Mouse (Mus musculus): ENCODE measurements around the gene 4930432M17Rik. TPM values are rescaled to one million over a fixed set of nuclear protein-coding genes. Genes with fewer than 3 reads are reported as not detected.
A peak's percentile ranks its signal among the peaks of the same experiment; 100 is the strongest.

Gene 4930432M17Rik
- polyA plus RNA-seq, 1 experiment: not detected

DNA sequence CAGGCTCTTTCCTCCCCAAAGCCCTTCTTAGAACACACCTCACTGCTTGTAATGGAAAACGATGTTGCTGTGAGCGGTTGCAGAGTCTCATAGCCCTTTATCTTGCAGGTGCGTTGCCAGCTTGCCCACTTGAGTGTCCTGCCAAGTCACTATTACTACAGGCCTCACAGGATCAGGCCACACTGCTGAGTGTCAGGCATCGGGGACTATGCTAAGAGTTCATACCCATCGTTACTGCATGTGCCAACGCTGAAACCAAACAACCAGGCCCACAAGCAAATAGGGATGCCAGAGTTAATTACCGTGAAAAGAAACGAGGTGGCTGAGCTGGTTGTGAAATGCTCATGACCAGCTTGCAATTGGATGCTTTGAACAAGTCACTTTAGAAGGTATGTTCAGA lies 43.3 kb downstream of the 4930432M17Rik start:
- no peak for TF ChIP-seq CTCF (conservative IDR thresholded peaks at IDR 0.05; ENCODE audit: insufficient read depth, insufficient read length, low read depth, low read length)
- H3K4me3 ChIP-seq (ENCODE audit: insufficient read depth, low read depth, low read length): no peak overlapping the region
- no peak overlapping the region; the same call in 1 of the 2 replicates for H3K27ac ChIP-seq (ENCODE audit: insufficient read depth, low read depth, low read length)
- peaks cover 16% of the 10 kb centered on the region for H3K4me1 ChIP-seq (ENCODE audit: control insufficient read depth, insufficient read depth, low read length)
- H3K36me3 ChIP-seq (ENCODE audit: control insufficient read depth, insufficient read depth, low read length): no peaks in the 10 kb centered on the region
- WGBS: 46% methylated on average over 8 of the region's 8 CpGs
- no peaks in the 10 kb centered on the region for H3K27me3 ChIP-seq (replicated peaks; ENCODE audit: control insufficient read depth, insufficient read depth, low read length)
- DNase-seq: peak; percentile 69

DNA sequence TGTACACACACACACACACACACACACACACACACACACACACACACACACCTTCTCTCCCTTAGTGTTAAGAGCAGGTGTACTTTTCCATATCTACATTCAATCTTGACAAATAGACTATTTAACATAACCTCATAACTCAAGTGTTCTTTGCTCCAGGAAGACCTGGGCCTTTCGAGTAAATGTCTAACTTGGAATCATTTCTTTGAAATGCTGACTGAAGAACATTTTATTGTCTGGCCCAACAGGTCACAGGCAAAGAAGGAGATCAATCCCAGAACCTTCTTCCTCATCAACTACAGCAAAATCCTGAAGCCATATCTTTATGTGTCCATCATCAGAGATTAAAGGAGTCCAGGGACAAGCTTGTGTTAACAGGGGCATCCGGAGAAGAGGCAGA lies 43.9 kb downstream of the 4930432M17Rik start:
- TF ChIP-seq CTCF (conservative IDR thresholded peaks at IDR 0.05; ENCODE audit: insufficient read depth, insufficient read length, low read depth, low read length) (no peak), POLR2A (IDR thresholded peaks at IDR 0.05; ENCODE audit: low read depth, low read length) (no peak)
- H3K27me3 ChIP-seq (replicated peaks; ENCODE audit: control insufficient read depth, insufficient read depth, low read length): no peaks in the 10 kb centered on the region
- H3K27ac ChIP-seq (ENCODE audit: insufficient read depth, low read depth, low read length): peak overlapping the region; percentile 27; the same call in 1 of the 2 replicates
- H3K36me3 ChIP-seq (ENCODE audit: control insufficient read depth, insufficient read depth, low read length): no peaks in the 10 kb centered on the region
- peaks cover 16% of the 10 kb centered on the region for H3K4me1 ChIP-seq (ENCODE audit: control insufficient read depth, insufficient read depth, low read length)
- DNase-seq: peak; percentile 58
- no peak overlapping the region for H3K4me3 ChIP-seq (ENCODE audit: insufficient read depth, low read depth, low read length)
- 66% methylated on average over 2 of the region's 2 CpGs for WGBS

DNA sequence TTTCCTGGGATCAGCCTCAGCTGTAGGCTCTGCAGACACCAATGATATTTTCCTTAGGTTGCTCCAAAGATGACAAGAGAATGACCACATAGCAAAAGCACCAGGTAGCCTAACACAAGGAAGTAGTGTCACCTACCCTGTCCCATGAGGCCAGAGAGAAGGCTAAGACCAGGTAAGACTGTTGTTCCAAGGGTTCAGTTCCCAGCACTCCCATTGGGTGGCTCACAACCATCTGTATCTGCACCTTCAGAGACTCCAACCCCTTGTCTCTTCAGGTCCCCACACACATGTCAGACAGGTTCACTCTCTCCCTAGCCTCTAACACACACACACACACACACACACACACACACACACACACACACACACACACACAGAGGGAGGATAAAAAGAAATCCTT lies 44.8 kb downstream of the 4930432M17Rik start:
- H3K4me1 ChIP-seq (ENCODE audit: control insufficient read depth, insufficient read depth, low read length): peaks cover 16% of the 10 kb centered on the region
- DNase-seq: no peak
- no peak overlapping the region for H3K4me3 ChIP-seq (ENCODE audit: insufficient read depth, low read depth, low read length)
- no peaks in the 10 kb centered on the region for H3K36me3 ChIP-seq (ENCODE audit: control insufficient read depth, insufficient read depth, low read length)
- H3K27ac ChIP-seq (ENCODE audit: insufficient read depth, low read depth, low read length): no peak overlapping the region
- TF ChIP-seq CTCF (conservative IDR thresholded peaks at IDR 0.05; ENCODE audit: insufficient read depth, insufficient read length, low read depth, low read length) (no peak), POLR2A (IDR thresholded peaks at IDR 0.05; ENCODE audit: low read depth, low read length) (no peak)
- H3K27me3 ChIP-seq (replicated peaks; ENCODE audit: control insufficient read depth, insufficient read depth, low read length): no peaks in the 10 kb centered on the region

DNA sequence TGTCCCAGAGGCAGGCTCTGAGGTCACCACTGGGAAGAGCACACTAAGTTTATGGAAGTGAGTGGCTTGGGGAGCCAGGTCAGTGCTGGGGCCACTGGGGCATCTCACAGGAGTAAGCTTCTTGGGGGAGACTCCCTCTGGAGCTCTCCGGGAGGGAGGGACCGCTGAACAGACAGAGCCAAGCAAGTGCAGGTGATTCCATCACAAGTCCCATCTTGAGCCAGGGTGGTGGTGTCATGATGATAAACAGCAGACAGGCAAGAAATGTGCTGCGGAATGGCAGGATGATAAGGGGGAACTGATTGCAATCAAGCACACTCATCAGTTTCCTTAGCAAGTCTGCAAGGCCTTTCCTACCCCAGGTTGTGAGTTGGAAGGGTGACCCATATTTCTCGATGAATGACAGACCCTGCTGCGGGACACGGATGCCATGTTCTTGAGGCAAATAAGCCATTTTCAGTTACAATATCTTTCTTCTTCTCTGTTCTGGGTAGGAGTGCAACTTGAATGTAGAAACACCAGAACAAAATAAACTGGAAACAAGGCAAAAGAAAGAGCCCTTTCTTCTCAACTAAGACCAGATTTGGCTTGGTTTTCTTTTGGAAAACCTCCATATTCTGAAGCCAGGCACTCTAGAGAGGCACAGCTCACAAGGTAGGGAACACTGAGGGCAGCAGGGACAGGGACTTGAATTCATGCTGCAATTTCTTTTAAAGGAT lies 45.3 kb downstream of the 4930432M17Rik start:
- Histone ChIP-seq H3K4me3 (ENCODE audit: insufficient read depth, low read depth, low read length) (no peak overlapping the region), H3K27ac (ENCODE audit: insufficient read depth, low read depth, low read length) (no peak overlapping the region), H3K4me1 (ENCODE audit: control insufficient read depth, insufficient read depth, low read length) (peaks cover 16% of the 10 kb centered on the region), H3K36me3 (ENCODE audit: control insufficient read depth, insufficient read depth, low read length) (no peaks in the 10 kb centered on the region), H3K27me3 (replicated peaks; ENCODE audit: control insufficient read depth, insufficient read depth, low read length) (no peaks in the 10 kb centered on the region)
- WGBS: 97% methylated on average over 6 of the region's 6 CpGs
- DNase-seq: no peak
- TF ChIP-seq CTCF (conservative IDR thresholded peaks at IDR 0.05; ENCODE audit: insufficient read depth, insufficient read length, low read depth, low read length) (no peak), POLR2A (IDR thresholded peaks at IDR 0.05; ENCODE audit: low read depth, low read length) (no peak)

DNA sequence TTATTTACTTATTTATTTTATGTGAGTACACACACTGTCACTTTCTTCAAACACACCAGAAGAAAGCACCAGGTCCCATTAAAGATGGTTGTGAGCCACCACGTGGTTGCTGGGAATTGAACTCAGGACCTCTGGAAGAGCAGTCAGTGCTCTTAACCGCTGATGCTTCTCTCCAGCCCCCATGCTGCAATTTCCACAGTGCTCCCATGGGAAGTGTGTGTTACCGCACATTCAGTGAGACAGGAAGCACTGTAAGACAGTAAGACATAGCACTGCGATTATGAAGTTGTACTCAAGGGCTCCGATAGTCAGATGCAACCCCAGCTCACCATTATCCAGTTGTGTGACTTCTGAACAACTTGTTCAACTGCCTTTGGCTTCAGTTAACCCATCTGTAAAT lies 45.9 kb downstream of the 4930432M17Rik start:
- H3K27ac ChIP-seq (ENCODE audit: insufficient read depth, low read depth, low read length): no peak overlapping the region
- H3K36me3 ChIP-seq (ENCODE audit: control insufficient read depth, insufficient read depth, low read length): no peaks in the 10 kb centered on the region
- TF ChIP-seq CTCF (conservative IDR thresholded peaks at IDR 0.05; ENCODE audit: insufficient read depth, insufficient read length, low read depth, low read length) (no peak), POLR2A (IDR thresholded peaks at IDR 0.05; ENCODE audit: low read depth, low read length) (no peak)
- no peak overlapping the region for H3K4me3 ChIP-seq (ENCODE audit: insufficient read depth, low read depth, low read length)
- no peaks in the 10 kb centered on the region for H3K27me3 ChIP-seq (replicated peaks; ENCODE audit: control insufficient read depth, insufficient read depth, low read length)
- WGBS: 75% methylated on average over 5 of the region's 5 CpGs
- DNase-seq: no peak
- peaks cover 20% of the 10 kb centered on the region for H3K4me1 ChIP-seq (ENCODE audit: control insufficient read depth, insufficient read depth, low read length)

DNA sequence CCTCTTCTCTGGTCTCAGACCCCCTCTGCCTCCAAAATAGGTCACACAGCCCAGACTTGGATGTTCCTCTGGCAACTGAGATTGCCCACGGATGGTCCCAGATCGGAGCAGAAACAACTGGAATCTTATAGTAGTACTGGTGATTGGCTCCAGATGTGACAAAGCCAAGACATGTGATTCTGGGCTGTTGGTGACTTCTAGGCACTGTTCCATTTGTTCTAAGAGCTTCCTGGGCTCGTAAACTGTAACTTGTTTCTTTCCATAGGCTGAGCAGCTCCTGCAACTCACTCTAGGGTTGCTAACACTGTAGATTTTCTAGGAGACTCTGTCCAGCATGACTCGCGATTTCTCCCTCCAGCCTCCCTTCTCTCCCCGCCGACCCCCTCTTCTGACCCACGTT lies 48.1 kb downstream of the 4930432M17Rik start:
- no peak for DNase-seq
- 88% methylated on average over 8 of the region's 8 CpGs for WGBS
- Histone ChIP-seq H3K27me3 (replicated peaks; ENCODE audit: control insufficient read depth, insufficient read depth, low read length) (no peaks in the 10 kb centered on the region), H3K4me3 (ENCODE audit: insufficient read depth, low read depth, low read length) (no peak overlapping the region), H3K27ac (ENCODE audit: insufficient read depth, low read depth, low read length) (no peak overlapping the region), H3K4me1 (ENCODE audit: control insufficient read depth, insufficient read depth, low read length) (peaks cover 21% of the 10 kb centered on the region), H3K36me3 (ENCODE audit: control insufficient read depth, insufficient read depth, low read length) (no peaks in the 10 kb centered on the region)
- TF ChIP-seq POLR2A (IDR thresholded peaks at IDR 0.05; ENCODE audit: low read depth, low read length): no peak
- no peak for TF ChIP-seq CTCF (conservative IDR thresholded peaks at IDR 0.05; ENCODE audit: insufficient read depth, insufficient read length, low read depth, low read length)

DNA sequence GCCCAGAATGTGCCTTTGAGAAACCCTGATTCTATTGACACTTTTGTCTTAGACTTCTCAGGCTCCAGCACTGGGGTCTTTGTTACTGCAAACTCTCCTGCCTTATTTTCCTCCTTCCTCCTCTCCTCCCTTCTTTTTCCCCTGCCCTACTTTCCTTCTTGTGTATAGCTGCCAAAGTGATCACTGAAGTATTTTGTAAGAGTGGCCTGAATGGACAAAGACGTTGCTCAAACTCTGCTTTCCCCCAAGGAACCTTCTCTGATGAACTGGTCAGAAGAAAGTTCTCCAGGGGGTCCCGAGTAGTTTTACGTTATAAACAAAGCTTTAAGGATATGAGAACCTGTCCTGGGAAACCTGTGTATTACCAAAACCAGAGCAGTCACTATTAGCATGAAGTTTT lies 49.1 kb downstream of the 4930432M17Rik start:
- TF ChIP-seq CTCF (conservative IDR thresholded peaks at IDR 0.05; ENCODE audit: insufficient read depth, insufficient read length, low read depth, low read length) (no peak), POLR2A (IDR thresholded peaks at IDR 0.05; ENCODE audit: low read depth, low read length) (no peak)
- no peak for DNase-seq
- Histone ChIP-seq H3K36me3 (ENCODE audit: control insufficient read depth, insufficient read depth, low read length) (no peaks in the 10 kb centered on the region), H3K4me1 (ENCODE audit: control insufficient read depth, insufficient read depth, low read length) (peaks cover 19% of the 10 kb centered on the region), H3K27me3 (replicated peaks; ENCODE audit: control insufficient read depth, insufficient read depth, low read length) (no peaks in the 10 kb centered on the region), H3K27ac (ENCODE audit: insufficient read depth, low read depth, low read length) (no peak overlapping the region), H3K4me3 (ENCODE audit: insufficient read depth, low read depth, low read length) (no peak overlapping the region)
- 93% methylated on average over 3 of the region's 3 CpGs for WGBS
